Comparison of ENCODE assay signal across 30 mouse cellular contexts in the genomic region with DNA sequence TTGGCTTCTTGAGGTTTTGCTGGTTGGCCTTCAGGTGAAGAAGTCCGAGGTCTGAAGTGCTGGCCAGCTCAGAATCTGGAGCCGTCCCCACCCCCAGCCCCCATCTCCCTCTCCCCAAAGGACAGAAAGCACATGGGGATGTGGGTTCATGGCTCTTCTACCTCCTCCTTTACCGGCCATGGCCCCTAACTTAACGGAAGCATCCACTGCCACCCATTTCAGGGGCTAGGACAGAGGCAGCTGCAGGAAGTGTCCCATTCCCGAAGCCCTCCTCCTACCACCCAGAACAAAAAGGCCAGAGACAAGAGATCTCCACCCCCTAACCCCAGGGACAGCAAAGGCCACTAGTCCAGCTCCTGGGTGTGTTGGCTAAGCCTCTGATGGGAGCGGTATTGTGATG. TPM values are rescaled to one million over a fixed set of nuclear protein-coding genes. Genes with fewer than 3 reads are reported as not detected.
DNase-seq lines count a peak whose midpoint lies in the region; ATAC-seq lines count a peak whose summit lies in the region.
"Had no signal": no experiment of that assay in that cellular context is flagged by ENCODE, and none has a peak within 500 bp of the region (broad histone marks: within the 10 kb centered on the region; RNA-seq: fewer than 3 reads in every experiment).

No protein-coding gene starts in this region.

- H3K9ac ChIP-seq in hindbrain, embryonic 13.5 days = no peak overlapping the region
- H3K9ac ChIP-seq in midbrain, embryonic 15.5 days = no peak overlapping the region
- H3K9ac ChIP-seq: forebrain, embryonic 13.5 days; kidney, embryonic 15.5 days; limb, embryonic 13.5 days; lung, embryonic 15.5 days; neural tube, embryonic 12.5 days had no signal

- H3K27ac ChIP-seq in hindbrain, embryonic 10.5 days = peak overlapping the region; percentile 90
- H3K27ac ChIP-seq in hindbrain, embryonic 13.5 days = peak overlapping the region; percentile 21; the same call in 1 of the 2 replicates
- peak overlapping the region; percentile 90 for H3K27ac ChIP-seq in midbrain, embryonic 10.5 days (replicated peaks)
- H3K27ac ChIP-seq in midbrain, embryonic 15.5 days = no peak overlapping the region
- H3K27ac ChIP-seq: forebrain, embryonic 13.5 days; heart, embryonic 10.5 days; kidney, embryonic 15.5 days; layer of hippocampus, adult 2 months; limb, embryonic 13.5 days; lung, embryonic 15.5 days; neural tube, embryonic 12.5 days had no signal

- peak overlapping the region; percentile 66 for H3K4me3 ChIP-seq in hindbrain, embryonic 10.5 days
- H3K4me3 ChIP-seq in hindbrain, embryonic 13.5 days = peak overlapping the region; percentile 11
- peak overlapping the region; percentile 73 for H3K4me3 ChIP-seq in midbrain, embryonic 10.5 days
- H3K4me3 ChIP-seq in midbrain, embryonic 15.5 days = peak overlapping the region; percentile 3; the same call in 1 of the 2 replicates
- H3K4me3 ChIP-seq: erythroblast, embryonic 14.5 days; forebrain, embryonic 13.5 days; heart, embryonic 10.5 days; kidney, embryonic 15.5 days; layer of hippocampus, adult 2 months; limb, embryonic 13.5 days; lung, embryonic 15.5 days; megakaryocyte, embryonic 14.5 days; neural tube, embryonic 12.5 days had no signal

- H3K9me3 ChIP-seq in hindbrain, embryonic 10.5 days = no peaks in the 10 kb centered on the region
- H3K9me3 ChIP-seq in hindbrain, embryonic 13.5 days = no peaks in the 10 kb centered on the region
- H3K9me3 ChIP-seq in midbrain, embryonic 10.5 days (replicated peaks) = no peaks in the 10 kb centered on the region
- H3K9me3 ChIP-seq in midbrain, embryonic 15.5 days = no peaks in the 10 kb centered on the region
- H3K9me3 ChIP-seq: forebrain, embryonic 13.5 days; heart, embryonic 10.5 days; kidney, embryonic 15.5 days; limb, embryonic 13.5 days; lung, embryonic 15.5 days; neural tube, embryonic 12.5 days had no signal

- H3K36me3 ChIP-seq in hindbrain, embryonic 10.5 days = no peaks in the 10 kb centered on the region
- H3K36me3 ChIP-seq in hindbrain, embryonic 13.5 days = no peaks in the 10 kb centered on the region
- 0 out of 2 replicates have a peak, but pooled peaks cover 3% of the 10 kb centered on the region for H3K36me3 ChIP-seq in midbrain, embryonic 10.5 days
- no peaks in the 10 kb centered on the region for H3K36me3 ChIP-seq in midbrain, embryonic 15.5 days (replicated peaks)
- H3K36me3 ChIP-seq: heart, embryonic 10.5 days; kidney, embryonic 15.5 days; limb, embryonic 13.5 days; lung, embryonic 15.5 days; neural tube, embryonic 12.5 days had no signal

- 2% methylated on average over 6 of the region's 6 CpGs for WGBS in hindbrain, embryonic 10.5 days
- 7% methylated on average over 6 of the region's 6 CpGs for WGBS in hindbrain, embryonic 13.5 days
- WGBS in midbrain, embryonic 10.5 days = under 1% methylated on average over 6 of the region's 6 CpGs
- WGBS in midbrain, embryonic 15.5 days = 6% methylated on average over 6 of the region's 6 CpGs

- H3K4me1 ChIP-seq in hindbrain, embryonic 10.5 days (replicated peaks) = peaks cover 32% of the 10 kb centered on the region
- peaks cover 7% of the 10 kb centered on the region for H3K4me1 ChIP-seq in hindbrain, embryonic 13.5 days (replicated peaks)
- H3K4me1 ChIP-seq in midbrain, embryonic 10.5 days = peaks cover 69% of the 10 kb centered on the region
- H3K4me1 ChIP-seq in midbrain, embryonic 15.5 days = peaks cover 13% of the 10 kb centered on the region

- peaks cover 98% of the 10 kb centered on the region for H3K27me3 ChIP-seq in hindbrain, embryonic 10.5 days (ENCODE audit: insufficient read depth, poor library complexity, severe bottlenecking)
- H3K27me3 ChIP-seq in hindbrain, embryonic 13.5 days = peaks cover 95% of the 10 kb centered on the region
- H3K27me3 ChIP-seq in midbrain, embryonic 10.5 days (ENCODE audit: low read depth, poor library complexity, severe bottlenecking) = peaks cover 99% of the 10 kb centered on the region
- H3K27me3 ChIP-seq in midbrain, embryonic 15.5 days (replicated peaks) = peaks cover 83% of the 10 kb centered on the region

- ATAC-seq in hindbrain, embryonic 13.5 days (ENCODE audit: low FRiP score) = no peak
- ATAC-seq in midbrain, embryonic 15.5 days (replicated peaks) = no peak
- ATAC-seq: forebrain, embryonic 13.5 days; Patski had no signal

- peak overlapping the region; percentile 61 for H3K4me2 ChIP-seq in hindbrain, embryonic 13.5 days
- H3K4me2 ChIP-seq in midbrain, embryonic 15.5 days = peak overlapping the region; percentile 67
- H3K4me2 ChIP-seq: forebrain, embryonic 13.5 days; kidney, embryonic 15.5 days; limb, embryonic 13.5 days; liver, embryonic 11.5 days; lung, embryonic 15.5 days; neural tube, embryonic 12.5 days had no signal

- peak; percentile 20 for DNase-seq in hindbrain, embryonic 10.5 days (ENCODE audit: low spot score)
- DNase-seq in midbrain, embryonic 10.5 days (ENCODE audit: low spot score) = no peak
- no peak for DNase-seq in lung, postnatal 4 days
- no peak for DNase-seq in adipocyte (ENCODE audit: low spot score)
- DNase-seq in natural killer cell, adult 2 months (ENCODE audit: low spot score in 2 of 2) = no peak
- DNase-seq: adrenal gland, postnatal 25 days; cerebellum, adult 11-12 months; cerebellum, postnatal 10 days; gastrocnemius, postnatal 10 days; heart, adult 11 months; heart, postnatal 4 days; kidney, adult 18-20 months; kidney, postnatal 36 days; right cerebral cortex, postnatal 4 days had no signal

RNA-seq across cellular contexts. Expression of a gene that starts 7.4 kb away (rescaled TPM):
- polyA plus RNA-seq in hindbrain, embryonic 10.5 days (2016; fragmentation: Nextera tagmentation; extraction: Ambion mirVana) = 3.5 and 3.8 TPM in 2 replicates
- polyA plus RNA-seq in hindbrain, embryonic 13.5 days (2015; fragmentation: Nextera tagmentation; extraction: Ambion mirVana) = 4.0 and 7.8 TPM in 2 replicates
- polyA plus RNA-seq in midbrain, embryonic 10.5 days (2016; fragmentation: Nextera tagmentation; extraction: Ambion mirVana) = 5.2 and 5.6 TPM in 2 replicates
- polyA plus RNA-seq in midbrain, embryonic 15.5 days (2015; fragmentation: Nextera tagmentation; extraction: Ambion mirVana) = 9.3 and 12.5 TPM in 2 replicates
- polyA plus RNA-seq: erythroblast, embryonic 14.5 days; forebrain, embryonic 13.5 days; intestine, embryonic 14.5 days; liver, embryonic 16.5 days; lung, embryonic 15.5 days; Patski; stomach, embryonic 14.5 days had no signal

Comparison
In these comparisons a context has a peak if more than half of its experiments do, and no peak if none do; other contexts are left out.
1. H3K4me3 ChIP-seq: peak in every context shown above with its lines; median percentile 73 in midbrain, embryonic 10.5 days; 66 in hindbrain, embryonic 10.5 days; 11 in hindbrain, embryonic 13.5 days; 3 in midbrain, embryonic 15.5 days.